Mouse (Mus musculus) cerebellum, adult 2 months (tissue): Measurements from ENCODE around the gene Med14. TPM values are rescaled to one million over a fixed set of nuclear protein-coding genes. Genes with fewer than 3 reads are reported as not detected.

Experiments used
- DNase-seq, 2 experiments: peaks; one replicate each; pipeline ENCODE4 v3.0.0; 2021
- H3K27ac ChIP-seq: fragments of 200-500 bp; 2 replicates; pipeline ENCODE4 v1.5.1; 2012; ENCODE audit warnings: low read length, control low read depth, inconsistent platforms; ENCODE audit not compliant: insufficient read depth
- H3K27me3 ChIP-seq: fragments of 200-500 bp; 2 replicates; pipeline ENCODE4 v1.6.1; 2012; ENCODE audit warnings: inconsistent platforms, mild to moderate bottlenecking, low read length, moderate library complexity; ENCODE audit not compliant: control insufficient read depth, insufficient read depth
- H3K4me1 ChIP-seq: fragments of 200-500 bp; 2 replicates; pipeline ENCODE4 v1.6.1; 2011; ENCODE audit warnings: low read length; ENCODE audit not compliant: control insufficient read depth, insufficient read depth
- H3K4me3 ChIP-seq: fragments of 200-500 bp; replicated peaks from 2 replicates; pipeline ENCODE3; 2011; ENCODE audit warnings: mild to moderate bottlenecking, low read depth, low read length, control low read depth; ENCODE audit not compliant: insufficient read depth
- CTCF ChIP-seq: fragments of 200-500 bp; IDR thresholded peaks from 2 replicates; pipeline ENCODE4 v1.5.1; 2011; ENCODE audit warnings: low read depth, mild to moderate bottlenecking, control low read depth, low read length, moderate library complexity, borderline replicate concordance; ENCODE audit not compliant: insufficient read depth
- POLR2A ChIP-seq: fragments of 200-500 bp; IDR thresholded peaks from 2 replicates; pipeline ENCODE4 v1.6.1; 2011; ENCODE audit warnings: low read length, control low read depth, borderline replicate concordance; ENCODE audit not compliant: insufficient read depth
- WGBS: fragments of 180-500 bp; shearing (Covaris S2); methylation state at CpG from one replicate; pipeline ENCODE4 v1.1.7; 2018; 5-methylcytosine and 5-hydroxymethylcytosine counted together
- polyA plus RNA-seq: library from polyadenylated mRNA; depleted of rRNA; stranded (reverse); fragments of >200 nt; gene quantifications from 2 replicates; pipeline ENCODE4 v1.2.3, GENCODE M21; 2012; rRNA removed

Gene Med14
- polyA plus RNA-seq, 1 experiment = 31.4 TPM

- no peak for TF ChIP-seq CTCF
- TF ChIP-seq POLR2A = no peak
- H3K4me3 ChIP-seq = no peak overlapping the region
- no peak for DNase-seq
- H3K4me1 ChIP-seq = no peaks in the 10 kb centered on the region
- no peak overlapping the region for H3K27ac ChIP-seq
- H3K27me3 ChIP-seq = no peaks in the 10 kb centered on the region
- 94% methylated on average over 16 of the region's 16 CpGs for WGBS
Measured at GRCm38 (mm10) chrX:12651906-12652305, 110.0 kb downstream of the Med14 start.

GRCm38 (mm10) chrX:12645531-12646304 lies 116.2 kb downstream of the Med14 start:
- DNase-seq = peak; percentile 44 to 83
- 30% methylated on average over 12 of the region's 12 CpGs for WGBS
- TF ChIP-seq CTCF (peak; percentile 29; the same call in 1 of the 2 replicates), POLR2A (no peak)
- no peaks in the 10 kb centered on the region for H3K4me1 ChIP-seq
- no peak overlapping the region for H3K4me3 ChIP-seq
- H3K27ac ChIP-seq = no peak overlapping the region
- H3K27me3 ChIP-seq = no peaks in the 10 kb centered on the region

GRCm38 (mm10) chrX:12644976-12645375 lies 116.9 kb downstream of the Med14 start:
- 34% methylated on average over 2 of the region's 2 CpGs for WGBS
- H3K4me3 ChIP-seq = no peak overlapping the region
- no peak overlapping the region for H3K27ac ChIP-seq
- H3K4me1 ChIP-seq = no peaks in the 10 kb centered on the region
- TF ChIP-seq POLR2A = no peak
- TF ChIP-seq CTCF = no peak
- H3K27me3 ChIP-seq = no peaks in the 10 kb centered on the region
- DNase-seq = peak in 1 of 2 experiments; percentile 8

Other genes starting within 250 kb of the Med14 start
- 149 and 151 TPM in 2 replicates for gene Atp6ap2, start 174.3 kb downstream of the Med14 start, polyA plus RNA-seq
- 23.0 and 23.4 TPM in 2 replicates for gene 1810030O07Rik, start 88.4 kb downstream of the Med14 start, polyA plus RNA-seq